Mouse (Mus musculus): ENCODE data around the gene Anks4b.

The Anks4b gene

GRCm38 (mm10) chr7:120189369-120190149 lies 15.9 kb downstream of the Anks4b start:
- DNase-seq = no peak

GRCm38 (mm10) chr7:120190150-120190665 lies 16.6 kb downstream of the Anks4b start:
- DNase-seq = no peak

- DNase-seq = no peak
Observed at GRCm38 (mm10) chr7:120192207-120192606, 18.5 kb downstream of the Anks4b start.

- DNase-seq = no peak
Observed at GRCm38 (mm10) chr7:120192816-120193215, 19.2 kb downstream of the Anks4b start.

GRCm38 (mm10) chr7:120195207-120195606 lies 21.5 kb downstream of the Anks4b start:
- DNase-seq = no peak

GRCm38 (mm10) chr7:120201231-120201744 lies 27.6 kb downstream of the Anks4b start:
- DNase-seq = peak; percentile 38

GRCm38 (mm10) chr7:120201771-120202170 lies 28.1 kb downstream of the Anks4b start, which contains the start of gene Crym:
TSS of gene Crym (minus strand) at chr7:120202111.
- peak; percentile 12 for DNase-seq

- DNase-seq = peak; percentile 89
Observed at GRCm38 (mm10) chr7:120203789-120204188, 30.1 kb downstream of the Anks4b start, which contains the start of gene Abca14. TSS of gene Abca14 (plus strand) at chr7:120203961.

GRCm38 (mm10) chr7:120205989-120206388 lies 32.3 kb downstream of the Anks4b start:
- peak; percentile 61 for DNase-seq

GRCm38 (mm10) chr7:120228541-120228940 lies 54.9 kb downstream of the Anks4b start:
- no peak for DNase-seq
